Mouse (Mus musculus) gastrocnemius, adult 8-10 months (tissue): ENCODE measurements at regions not wholly inside any gene's neighbourhood (a gene's known extent, or its start where the extent isn't known, plus 50 kb on each side); places are given as distances from the start of the nearest gene placed in this dataset.

Experiments
- DNase-seq, 2 experiments: peaks; one replicate each; pipeline ENCODE4 v3.0.0; 2022; ENCODE audit warnings: low spot score in 2 of 2

GRCm38 (mm10) chr11:64655162-64655561 lies 218.7 kb upstream of the F930015N05Rik start:
- DNase-seq: no peak

GRCm38 (mm10) chr11:64663166-64663565 lies 226.7 kb upstream of the F930015N05Rik start:
- no peak for DNase-seq

- no peak for DNase-seq
Observed at GRCm38 (mm10) chr11:64667010-64667409, 230.6 kb upstream of the F930015N05Rik start.

GRCm38 (mm10) chr11:64667521-64667920 lies 231.1 kb upstream of the F930015N05Rik start:
- no peak for DNase-seq

GRCm38 (mm10) chr11:64671898-64672297 lies 235.4 kb upstream of the F930015N05Rik start:
- DNase-seq: no peak

- no peak for DNase-seq
Observed at GRCm38 (mm10) chr11:64673546-64673945, 237.1 kb upstream of the F930015N05Rik start.

GRCm38 (mm10) chr11:64703776-64704175 lies 267.3 kb upstream of the F930015N05Rik start:
- no peak for DNase-seq

DNA sequence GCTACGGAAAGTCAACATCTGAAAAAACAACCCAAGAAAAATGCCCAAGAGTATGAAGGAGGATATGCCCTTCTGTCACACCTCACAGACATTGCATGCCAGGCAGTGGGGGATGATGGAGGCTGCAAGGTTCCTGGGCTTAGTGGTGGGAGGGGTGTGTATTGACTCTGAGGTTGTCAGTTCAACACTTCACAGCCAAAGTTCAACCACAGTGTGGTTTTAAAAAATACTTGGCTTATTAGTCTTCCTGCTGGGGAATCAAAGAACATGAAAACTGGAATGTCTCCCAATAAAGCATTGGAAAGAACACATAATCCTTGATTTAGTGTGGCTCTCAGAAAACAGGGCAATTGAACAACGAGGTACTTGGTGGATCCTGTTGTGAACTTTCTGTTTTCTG lies 267.0 kb upstream of the Elac2 start:
- no peak for DNase-seq

DNA sequence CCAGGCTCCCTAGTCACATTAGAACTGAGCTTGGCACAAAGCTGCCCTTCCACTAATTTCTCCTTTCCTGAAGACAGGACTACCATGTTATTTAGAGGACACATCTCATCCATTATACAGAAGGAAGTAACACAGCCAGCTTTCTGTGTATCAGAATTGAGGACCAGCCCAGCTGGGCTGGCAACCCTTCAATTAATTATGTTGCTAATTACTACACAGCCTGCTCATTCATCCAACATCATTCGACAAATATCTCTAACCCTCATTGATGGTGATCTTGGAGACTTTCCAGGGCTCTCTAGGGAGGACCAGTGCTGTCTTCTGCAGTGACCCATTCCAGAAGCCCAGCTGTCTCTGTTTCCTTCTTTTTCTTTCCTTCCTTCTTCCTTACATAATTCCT lies 263.7 kb upstream of the Elac2 start:
- DNase-seq: no peak

- peak; percentile 42 to 48 for DNase-seq
Observed at GRCm38 (mm10) chr11:64718316-64719085, 260.3 kb upstream of the Elac2 start.

- DNase-seq: no peak
Observed at GRCm38 (mm10) chr11:64726249-64726648, 252.6 kb upstream of the Elac2 start.

GRCm38 (mm10) chr11:64727841-64728421 lies 250.9 kb upstream of the Elac2 start:
- no peak for DNase-seq

- DNase-seq: no peak
Observed at GRCm38 (mm10) chr11:64738948-64739347, 239.9 kb upstream of the Elac2 start.

- no peak for DNase-seq
Observed at GRCm38 (mm10) chr11:64743753-64744152, 235.1 kb upstream of the Elac2 start.

- DNase-seq: no peak
Observed at GRCm38 (mm10) chr11:64746146-64746545, 232.7 kb upstream of the Elac2 start.

- no peak for DNase-seq
Observed at GRCm38 (mm10) chr11:64749976-64750375, 228.9 kb upstream of the Elac2 start.

DNA sequence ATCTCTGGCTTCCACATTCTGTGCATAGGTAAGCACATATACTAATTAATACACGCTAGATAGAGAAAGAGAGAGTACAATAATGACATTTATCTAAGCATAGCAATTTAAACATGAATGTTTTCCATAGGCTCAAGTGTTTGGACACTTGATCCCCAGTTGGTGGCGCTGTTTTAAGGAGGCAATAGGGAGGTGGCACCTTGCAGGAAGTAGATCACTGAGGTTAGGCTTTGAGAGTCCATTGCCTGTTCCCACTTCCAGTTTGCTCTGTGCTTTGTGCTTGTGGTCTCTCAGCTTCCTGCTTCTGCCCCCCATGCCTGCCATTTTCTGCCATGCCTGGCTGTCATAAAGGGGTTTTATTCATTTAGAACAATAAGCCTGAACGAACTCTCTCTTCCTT lies 226.5 kb upstream of the Elac2 start:
- no peak for DNase-seq

- no peak for DNase-seq
Observed at GRCm38 (mm10) chr11:64752816-64753215, 226.0 kb upstream of the Elac2 start.

- DNase-seq: no peak
Observed at GRCm38 (mm10) chr11:64754076-64754475, 224.8 kb upstream of the Elac2 start.

DNA sequence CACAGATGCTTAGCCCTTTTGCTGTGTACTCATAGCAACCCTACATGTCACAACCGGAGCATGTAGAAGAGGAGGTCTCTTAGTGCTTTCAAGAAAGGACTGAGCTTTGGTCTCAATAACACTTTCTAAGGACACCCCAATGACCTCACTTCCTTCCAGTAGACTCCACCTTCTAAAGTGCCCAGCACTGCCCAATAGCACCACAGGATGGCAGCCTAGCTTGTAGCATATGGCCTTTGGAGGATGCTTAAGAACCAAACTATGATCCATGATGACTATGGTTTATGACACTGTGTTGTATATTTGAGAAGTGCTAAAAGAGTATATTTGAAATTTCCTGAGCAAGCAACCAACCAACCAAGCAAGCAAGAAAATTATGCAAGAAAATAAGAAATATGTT lies 223.3 kb upstream of the Elac2 start:
- DNase-seq: no peak

DNA sequence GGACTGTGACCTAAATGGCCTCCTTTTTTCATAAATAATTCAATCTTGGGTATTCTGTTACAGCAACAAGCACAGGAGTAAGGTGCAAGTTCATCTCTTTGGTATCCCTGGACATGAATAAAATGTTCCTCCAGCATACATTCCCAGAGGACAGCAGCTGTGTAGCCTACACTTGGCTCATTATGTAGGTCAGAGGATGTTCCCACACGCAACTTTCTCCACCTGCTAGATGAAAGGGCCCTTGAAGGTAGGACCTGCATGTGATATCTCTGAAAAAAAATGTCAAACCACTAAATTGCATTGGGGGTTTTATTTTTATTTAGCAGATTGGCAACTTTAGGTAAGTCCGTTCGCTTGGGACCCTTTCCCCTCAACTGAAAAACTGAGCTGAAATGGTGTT lies 218.2 kb upstream of the Elac2 start:
- no peak for DNase-seq

- no peak for DNase-seq
Observed at GRCm38 (mm10) chr11:64762755-64763154, 216.1 kb upstream of the Elac2 start.

DNA sequence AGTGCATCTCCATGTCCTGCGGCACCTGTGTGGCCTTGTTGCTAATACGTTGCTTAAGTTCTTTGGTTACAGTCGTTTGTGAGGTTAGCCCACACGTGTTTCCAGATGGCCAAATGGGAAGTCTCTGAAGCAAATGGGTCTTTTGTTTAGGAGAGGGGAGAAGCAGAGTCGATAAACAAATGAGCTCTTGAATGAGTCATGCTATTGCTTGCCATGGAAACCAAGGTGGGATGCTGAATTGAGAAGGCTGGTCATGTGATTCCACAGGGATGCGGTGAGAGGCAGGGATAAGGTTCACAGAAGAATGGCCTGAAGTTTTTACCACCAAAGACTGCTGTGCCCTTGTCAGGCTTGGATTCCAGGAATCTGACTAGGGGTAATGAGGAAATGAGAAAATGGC lies 214.8 kb upstream of the Elac2 start:
- DNase-seq: no peak
